Mouse (Mus musculus) stomach, postnatal 0 days (tissue): ENCODE measurements at regions not wholly inside any gene's neighbourhood (a gene's known extent, or its start where the extent isn't known, plus 50 kb on each side); places are given as distances from the start of the nearest gene placed in this dataset.
"Not testable (repeated sequence)": the region's sequence is repeated elsewhere in the genome, so short reads cannot be mapped to it uniquely, and the experiment has no call there.

Experiments used
- ATAC-seq: fragments of 200-750 bp; cut with Nextera tagmentation; 2 replicates; pipeline ENCODE4 v1.8.0; 2017; ENCODE audit not compliant: low FRiP score, low TSS enrichment
- DNase-seq: peaks from one replicate; pipeline ENCODE4 v3.0.0-alpha.2; 2016; ENCODE audit warnings: low spot score
- H3K27ac ChIP-seq: fragments of 300-500 bp; sonication (generic); replicated peaks from 2 replicates; pipeline ENCODE4 v1.5.1; 2014; ENCODE audit warnings: mild to moderate bottlenecking, control low read depth
- H3K27me3 ChIP-seq: fragments of 300-500 bp; sonication (generic); 2 replicates; pipeline ENCODE4 v1.6.1; 2014; ENCODE audit warnings: low read length; ENCODE audit not compliant: control insufficient read depth, insufficient read depth
- H3K36me3 ChIP-seq: fragments of 300-500 bp; sonication (generic); 2 replicates; pipeline ENCODE4 v1.6.1; 2014; ENCODE audit warnings: low read length, mixed read lengths; ENCODE audit not compliant: control insufficient read depth, insufficient read depth
- H3K4me1 ChIP-seq: fragments of 300-500 bp; sonication (generic); replicated peaks from 2 replicates; pipeline ENCODE4 v1.6.1; 2014; ENCODE audit warnings: antibody characterized with exemption; ENCODE audit not compliant: control insufficient read depth, insufficient read depth
- H3K4me2 ChIP-seq: fragments of 300-500 bp; sonication (generic); replicated peaks from 2 replicates; pipeline ENCODE4 v1.6.1; 2014; ENCODE audit warnings: low read depth, mild to moderate bottlenecking, control low read depth, moderate library complexity
- H3K4me3 ChIP-seq: fragments of 300-500 bp; sonication (generic); 2 replicates; pipeline ENCODE4 v1.5.1; 2014; ENCODE audit warnings: low read depth, low read length, control low read depth
- H3K9ac ChIP-seq: fragments of 300-500 bp; sonication (generic); 2 replicates; pipeline ENCODE4 v1.6.1; 2014; ENCODE audit warnings: mild to moderate bottlenecking, low read length, control low read depth, mixed read lengths
- H3K9me3 ChIP-seq: fragments of 300-500 bp; sonication (generic); 2 replicates; pipeline ENCODE4 v1.6.1; 2016; ENCODE audit warnings: low read length; ENCODE audit not compliant: control insufficient read depth
- CTCF ChIP-seq: IDR thresholded peaks from 2 replicates; pipeline ENCODE4 v1.5.1; 2016; ENCODE audit warnings: antibody characterized with exemption, low read depth, mild to moderate bottlenecking, moderate library complexity
- EP300 ChIP-seq: optimal IDR thresholded peaks from 2 replicates; pipeline ENCODE3; 2016; ENCODE audit warnings: antibody characterized with exemption
- WGBS: fragments of 180-500 bp; shearing (Covaris S2); extraction: QIAGEN DNeasy Blood & Tissue Kit; methylation state at CpG from one replicate; pipeline ENCODE4 v1.1.7; 2014; 5-methylcytosine and 5-hydroxymethylcytosine counted together

- DNase-seq, result no peak
- Histone ChIP-seq H3K4me2 (no peak overlapping the region), H3K4me1 (no peaks in the 10 kb centered on the region), H3K27ac (no peak overlapping the region), H3K9me3 (no peaks in the 10 kb centered on the region), H3K9ac (no peak overlapping the region), H3K27me3 (no peaks in the 10 kb centered on the region), H3K4me3 (no peak overlapping the region), H3K36me3 (no peaks in the 10 kb centered on the region)
- TF ChIP-seq EP300, result no peak
- TF ChIP-seq CTCF, result no peak
- WGBS, result 55% methylated on average over 5 of the region's 5 CpGs
- ATAC-seq, result no peak
These were observed 438.4 kb upstream of the Jmjd1c start for GRCm38 (mm10) chr10:66657520-66657919.

GRCm38 (mm10) chr10:66683160-66683559 lies 412.8 kb upstream of the Jmjd1c start:
- Histone ChIP-seq H3K36me3 (no peaks in the 10 kb centered on the region), H3K9ac (no peak overlapping the region), H3K4me2 (no peak overlapping the region), H3K27ac (no peak overlapping the region), H3K4me3 (no peak overlapping the region), H3K27me3 (no peaks in the 10 kb centered on the region), H3K4me1 (no peaks in the 10 kb centered on the region), H3K9me3 (no peaks in the 10 kb centered on the region)
- DNase-seq (no peak), ATAC-seq (no peak)
- 51% methylated on average over 6 of the region's 6 CpGs for WGBS
- TF ChIP-seq EP300 (no peak), CTCF (no peak)

GRCm38 (mm10) chr10:66689196-66689595 lies 406.7 kb upstream of the Jmjd1c start:
- not testable (repeated sequence) for DNase-seq, H3K27ac ChIP-seq

GRCm38 (mm10) chr10:66694549-66695285 lies 401.2 kb upstream of the Jmjd1c start:
- no peak overlapping the region for H3K4me3 ChIP-seq
- no peak overlapping the region for H3K9ac ChIP-seq
- no peak overlapping the region for H3K27ac ChIP-seq
- ATAC-seq (no peak), DNase-seq (no peak)
- no peaks in the 10 kb centered on the region for H3K9me3 ChIP-seq
- no peak overlapping the region for H3K4me2 ChIP-seq
- no peaks in the 10 kb centered on the region for H3K4me1 ChIP-seq
- WGBS, result 84% methylated on average over 11 of the region's 11 CpGs
- H3K36me3 ChIP-seq, result no peaks in the 10 kb centered on the region
- TF ChIP-seq EP300 (no peak), CTCF (no peak)
- H3K27me3 ChIP-seq, result no peaks in the 10 kb centered on the region

More at GRCm38 (mm10) chr10:66689196-66689595, 406.7 kb upstream of the Jmjd1c start:
- not testable (repeated sequence) for H3K4me2 ChIP-seq, H3K27me3 ChIP-seq, H3K9me3 ChIP-seq, ATAC-seq, H3K9ac ChIP-seq, H3K4me1 ChIP-seq, H3K36me3 ChIP-seq, H3K4me3 ChIP-seq
- 58% methylated on average over 2 of the region's 2 CpGs for WGBS

GRCm38 (mm10) chr10:66714926-66715325 lies 381.0 kb upstream of the Jmjd1c start:
- not testable (repeated sequence) for H3K9ac ChIP-seq, H3K4me1 ChIP-seq
- 93% methylated on average over 9 of the region's 9 CpGs for WGBS

GRCm38 (mm10) chr10:66717909-66718308 lies 378.0 kb upstream of the Jmjd1c start:
- Histone ChIP-seq H3K27ac (no peak overlapping the region), H3K27me3 (no peaks in the 10 kb centered on the region), H3K4me3 (no peak overlapping the region), H3K9ac (no peak overlapping the region), H3K4me1 (no peaks in the 10 kb centered on the region), H3K36me3 (no peaks in the 10 kb centered on the region), H3K9me3 (peaks cover 3% of the 10 kb centered on the region; the same call in 1 of the 2 replicates), H3K4me2 (no peak overlapping the region)
- DNase-seq (no peak), ATAC-seq (no peak)
- TF ChIP-seq EP300, result no peak
- TF ChIP-seq CTCF, result no peak
- WGBS, result 76% methylated on average over 7 of the region's 7 CpGs

More at GRCm38 (mm10) chr10:66714926-66715325, 381.0 kb upstream of the Jmjd1c start:
- H3K9me3 ChIP-seq, H3K27ac ChIP-seq, H3K36me3 ChIP-seq, H3K4me3 ChIP-seq, H3K4me2 ChIP-seq, DNase-seq, H3K27me3 ChIP-seq, ATAC-seq: not testable (repeated sequence)
